ENCODE assay signal across 23 mouse cellular contexts in the genomic region with DNA sequence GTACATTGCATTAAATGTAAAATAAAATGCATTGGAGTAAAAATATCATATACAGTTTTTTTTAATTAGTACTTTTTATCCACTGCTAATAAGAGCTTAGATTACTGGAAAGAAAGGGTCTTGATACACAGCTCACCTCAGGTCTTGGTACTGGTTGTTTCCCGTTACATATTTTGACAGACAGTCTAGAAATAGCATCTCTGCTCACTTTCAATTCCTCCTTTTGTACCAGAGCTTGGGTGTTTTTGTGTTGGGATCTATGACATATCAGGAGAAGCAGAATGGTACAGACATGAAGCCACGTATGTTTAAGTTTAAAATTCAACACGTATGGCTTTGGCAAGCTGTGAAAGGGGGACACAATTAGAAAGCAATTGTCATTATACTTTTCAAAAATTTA.
A peak's percentile ranks its signal among the peaks of the same experiment; 100 is the strongest.
DNase-seq lines count a peak whose midpoint lies in the region; ATAC-seq and TF ChIP-seq lines count a peak whose summit lies in the region.
"Had no signal": no experiment of that assay in that cellular context is flagged by ENCODE, and none has a peak within 500 bp of the region (broad histone marks: within the 10 kb centered on the region; RNA-seq: fewer than 3 reads in every experiment).

No protein-coding gene starts in this region.

- no peaks in the 10 kb centered on the region for H3K27me3 ChIP-seq in CH12.LX (replicated peaks)
- H3K27me3 ChIP-seq in splenic B cell, adult 2 months (ENCODE audit: control insufficient read depth, insufficient read depth, low read length, poor library complexity, severe bottlenecking), result no peaks in the 10 kb centered on the region
- H3K27me3 ChIP-seq in forebrain, embryonic 15.5 days, result no peaks in the 10 kb centered on the region
- H3K27me3 ChIP-seq in hindbrain, embryonic 13.5 days, result no peaks in the 10 kb centered on the region

- dilution Hi-C loops in CH12.LX (cut with MboI; ENCODE audit: extremely low pct_ligation_motif_present, extremely low pct_unique_long_range_greater_than_20kb, low sequenced_read_pairs), result no loop called here

- no peak for TF ChIP-seq POLR2A in CH12.LX (IDR thresholded peaks at IDR 0.05; ENCODE audit: low read depth, low read length)

- H3K4me1 ChIP-seq in CH12.LX (ENCODE audit: control insufficient read depth in 1 of 2, insufficient read depth in 2 of 2), result peaks cover 2 to 28% of the 10 kb centered on the region in 2 experiments
- H3K4me1 ChIP-seq in forebrain, embryonic 15.5 days, result no peaks in the 10 kb centered on the region
- H3K4me1 ChIP-seq in hindbrain, embryonic 13.5 days (replicated peaks), result no peaks in the 10 kb centered on the region

- in situ Hi-C loops in CH12.LX (cut with MboI; ENCODE audit: low pct_ligation_motif_present, low pct_unique_long_range_greater_than_20kb, low sequenced_read_pairs), result no loop called here

- no peaks in the 10 kb centered on the region for H3K36me3 ChIP-seq in CH12.LX (replicated peaks in 1 of 2; ENCODE audit: control insufficient read depth in 1 of 2, insufficient read depth in 1 of 2, low read length in 1 of 2)
- H3K36me3 ChIP-seq in splenic B cell, adult 2 months (ENCODE audit: control insufficient read depth, insufficient read depth, low read length, poor library complexity, severe bottlenecking), result no peaks in the 10 kb centered on the region
- no peaks in the 10 kb centered on the region for H3K36me3 ChIP-seq in forebrain, embryonic 15.5 days
- no peaks in the 10 kb centered on the region for H3K36me3 ChIP-seq in hindbrain, embryonic 13.5 days
- H3K36me3 ChIP-seq: G1E had no signal

- no peak for TF ChIP-seq CTCF in CH12.LX (conservative IDR thresholded peaks at IDR 0.05 in 1 of 2, IDR thresholded peaks at IDR 0.05 in 1 of 2; ENCODE audit: low read depth in 2 of 2, low read length in 2 of 2)

- DNase-seq in A20 (ENCODE audit: low read depth, low spot score) (peak; percentile 14), CH12.LX (ENCODE audit: extremely low read depth) (peak; percentile 39)
- peak; percentile 1 for DNase-seq in splenic B cell, adult 2 months (ENCODE audit: low read depth, low spot score)
- DNase-seq in ovary, postnatal 10 days (ENCODE audit: low spot score), result no peak
- DNase-seq in right cerebral cortex, adult 18-20 months, result no peak
- DNase-seq: adrenal gland, adult 2 months; adrenal gland, adult 8-10 months; adrenal gland, postnatal 10 days; adrenal gland, postnatal 14 days; adrenal gland, postnatal 25 days; adrenal gland, postnatal 36 days; B cell, adult 2 months; cerebellum, adult 11 months; cerebellum, adult 11-12 months; cerebellum, adult 18-20 months; cerebellum, adult 2 months had no signal

- no peaks in the 10 kb centered on the region for H3K79me2 ChIP-seq in CH12.LX (replicated peaks; ENCODE audit: control insufficient read depth, extremely low read depth, insufficient read depth, poor library complexity, severe bottlenecking)

- TF ChIP-seq EP300 in CH12.LX (IDR thresholded peaks at IDR 0.05; ENCODE audit: low read length), result peak; percentile 78

- no peak overlapping the region for H3K4me2 ChIP-seq in CH12.LX (ENCODE audit: insufficient read depth, low read depth, poor library complexity, severe bottlenecking)
- no peak overlapping the region for H3K4me2 ChIP-seq in forebrain, embryonic 15.5 days (replicated peaks)
- H3K4me2 ChIP-seq in hindbrain, embryonic 13.5 days, result no peak overlapping the region

- no peak overlapping the region for H3K4me3 ChIP-seq in CH12.LX (replicated peaks in 1 of 3; ENCODE audit: low read depth in 2 of 3, low read length in 2 of 3, poor library complexity in 1 of 3)
- no peak overlapping the region for H3K4me3 ChIP-seq in forebrain, embryonic 15.5 days
- no peak overlapping the region for H3K4me3 ChIP-seq in hindbrain, embryonic 13.5 days

- ATAC-seq in megakaryocyte, adult 5-6 weeks (ENCODE audit: poor library complexity, severe bottlenecking), result peak; percentile 62
- no peak for ATAC-seq in forebrain, embryonic 15.5 days (replicated peaks)
- no peak for ATAC-seq in hindbrain, embryonic 13.5 days (ENCODE audit: low FRiP score)
- ATAC-seq: activated CD4-positive, CD25-positive, alpha-beta regulatory T cell, adult 4 months; CD4-positive, CD25-positive, alpha-beta regulatory T cell, adult 4 months; Patski had no signal

- H3K9me3 ChIP-seq in CH12.LX (replicated peaks; ENCODE audit: low read length), result no peaks in the 10 kb centered on the region
- no peaks in the 10 kb centered on the region for H3K9me3 ChIP-seq in forebrain, embryonic 15.5 days
- H3K9me3 ChIP-seq in hindbrain, embryonic 13.5 days, result no peaks in the 10 kb centered on the region
- H3K9me3 ChIP-seq: G1E had no signal

- no peak overlapping the region for H3K27ac ChIP-seq in CH12.LX (ENCODE audit: insufficient read depth, low read depth)
- no peak overlapping the region for H3K27ac ChIP-seq in forebrain, embryonic 15.5 days (replicated peaks)
- no peak overlapping the region for H3K27ac ChIP-seq in hindbrain, embryonic 13.5 days

- 82% methylated on average over 3 of the region's 3 CpGs for WGBS in forebrain, embryonic 15.5 days
- WGBS in hindbrain, embryonic 13.5 days, result 91% methylated on average over 3 of the region's 3 CpGs

- H3K9ac ChIP-seq in CH12.LX (ENCODE audit: insufficient read depth, low read depth), result no peak overlapping the region
- no peak overlapping the region for H3K9ac ChIP-seq in forebrain, embryonic 15.5 days (replicated peaks)
- H3K9ac ChIP-seq in hindbrain, embryonic 13.5 days, result no peak overlapping the region

- no peak for TF ChIP-seq RAD21 in CH12.LX (IDR thresholded peaks at IDR 0.05; ENCODE audit: low read depth, low read length)

TF ChIP-seq in CH12.LX, 34 proteins besides CTCF, POLR2A, EP300 and RAD21:
- TF ChIP-seq MEF2A (IDR thresholded peaks at IDR 0.05; ENCODE audit: borderline replicate concordance, low read depth, low read length) (peak; percentile 93), IRF4 (IDR thresholded peaks at IDR 0.05; ENCODE audit: low read depth, low read length) (peak; percentile 90), ZKSCAN1 (IDR thresholded peaks at IDR 0.05; ENCODE audit: borderline replicate concordance, low read depth, low read length) (no peak)

Comparison
In these comparisons a context has a peak if more than half of its experiments do, and no peak if none do; other contexts are left out.
1. DNase-seq: peak in A20 (single experiment), CH12.LX (single experiment) and splenic B cell, adult 2 months (single experiment); none in ovary, postnatal 10 days (single experiment) and right cerebral cortex, adult 18-20 months (single experiment).